Mouse (Mus musculus) hindbrain, postnatal 0 days (tissue): ENCODE results near the gene Cmklr1. TPM values are rescaled to one million over a fixed set of nuclear protein-coding genes. Genes with fewer than 3 reads are reported as not detected.

Experiments used
- ATAC-seq: fragments of 200-750 bp; cut with Nextera tagmentation; 2 replicates; pipeline ENCODE4 v1.8.0; 2017; ENCODE audit warnings: mild to moderate bottlenecking, moderate TSS enrichment, moderate library complexity
- DNase-seq: peaks from one replicate; pipeline ENCODE4 v3.0.0-alpha.2; 2015; ENCODE audit warnings: low spot score
- H3K27ac ChIP-seq: fragments of 300-500 bp; sonication (generic); 2 replicates; pipeline ENCODE4 v1.5.1; 2014; ENCODE audit warnings: mild to moderate bottlenecking
- H3K27me3 ChIP-seq: fragments of 300-500 bp; sonication (generic); 2 replicates; pipeline ENCODE4 v1.6.1; 2014; ENCODE audit warnings: low read length, mixed read lengths; ENCODE audit not compliant: insufficient read depth
- H3K36me3 ChIP-seq: fragments of 300-500 bp; sonication (generic); 2 replicates; pipeline ENCODE4 v1.6.1; 2014; ENCODE audit warnings: low read length, mixed read lengths; ENCODE audit not compliant: insufficient read depth
- H3K4me1 ChIP-seq: fragments of 300-500 bp; sonication (generic); 2 replicates; pipeline ENCODE4 v1.6.1; 2014; ENCODE audit warnings: antibody characterized with exemption, low read length, mixed read lengths; ENCODE audit not compliant: insufficient read depth
- H3K4me2 ChIP-seq: fragments of 300-500 bp; sonication (generic); 2 replicates; pipeline ENCODE4 v1.6.1; 2014; ENCODE audit warnings: low read depth, mild to moderate bottlenecking, low read length, moderate library complexity, mixed read lengths
- H3K4me3 ChIP-seq: fragments of 300-500 bp; sonication (generic); 2 replicates; pipeline ENCODE4 v1.5.1; 2014; ENCODE audit warnings: low read length
- H3K9ac ChIP-seq: fragments of 300-500 bp; sonication (generic); replicated peaks from 2 replicates; pipeline ENCODE4 v1.6.1; 2014; ENCODE audit warnings: mild to moderate bottlenecking, low read length, moderate library complexity, mixed read lengths
- H3K9me3 ChIP-seq: fragments of 300-500 bp; sonication (generic); 2 replicates; pipeline ENCODE4 v1.6.1; 2016; ENCODE audit warnings: low read length, mixed read lengths
- CTCF ChIP-seq: IDR thresholded peaks from 2 replicates; pipeline ENCODE4 v1.5.1; 2016; ENCODE audit warnings: antibody characterized with exemption, control low read depth, low read depth
- WGBS: fragments of 180-500 bp; shearing (Covaris S2); extraction: QIAGEN DNeasy Blood & Tissue Kit; methylation state at CpG from one replicate; pipeline ENCODE4 v1.1.7; 2014; 5-methylcytosine and 5-hydroxymethylcytosine counted together
- polyA plus RNA-seq: library from polyadenylated mRNA; unstranded; fragments of >200 nt; fragmentation: Nextera tagmentation; extraction: Ambion mirVana; gene quantifications from 2 replicates; pipeline ENCODE4 v1.2.1, GENCODE M21; 2015
- total RNA-seq: library from RNA; depleted of rRNA; stranded (reverse); fragments of >200 nt; gene quantifications from 2 replicates; pipeline ENCODE4 v1.2.3, GENCODE M21; 2014

Gene Cmklr1
- total and polyA plus RNA-seq, 2 experiments from 2014 or later: 0.91 to 4.8 TPM

GRCm38 (mm10) chr5:113687514-113687913 is 37.3 kb upstream of the Cmklr1 start:
- 82% methylated on average over 5 of the region's 5 CpGs for WGBS
- Histone ChIP-seq H3K4me2 (no peak overlapping the region), H3K36me3 (no peaks in the 10 kb centered on the region), H3K9me3 (no peaks in the 10 kb centered on the region), H3K27ac (no peak overlapping the region), H3K4me1 (peaks cover 4% of the 10 kb centered on the region; the same call in 1 of the 2 replicates), H3K4me3 (no peak overlapping the region), H3K9ac (no peak overlapping the region), H3K27me3 (no peaks in the 10 kb centered on the region)
- DNase-seq: no peak
- ATAC-seq: no peak
- no peak for TF ChIP-seq CTCF

GRCm38 (mm10) chr5:113685471-113685870 is 35.2 kb upstream of the Cmklr1 start:
- Histone ChIP-seq H3K4me2 (no peak overlapping the region), H3K27me3 (no peaks in the 10 kb centered on the region), H3K9ac (no peak overlapping the region), H3K36me3 (no peaks in the 10 kb centered on the region), H3K27ac (no peak overlapping the region), H3K9me3 (no peaks in the 10 kb centered on the region), H3K4me1 (peaks cover 3% of the 10 kb centered on the region; the same call in 1 of the 2 replicates), H3K4me3 (no peak overlapping the region)
- TF ChIP-seq CTCF: no peak
- DNase-seq (no peak), ATAC-seq (no peak)
- 75% methylated on average over 5 of the region's 5 CpGs for WGBS

- ATAC-seq (no peak), DNase-seq (peak; percentile 25)
- no peaks in the 10 kb centered on the region for H3K27me3 ChIP-seq
- H3K27ac ChIP-seq: no peak overlapping the region
- no peak overlapping the region for H3K9ac ChIP-seq
- no peak overlapping the region for H3K4me3 ChIP-seq
- no peak for TF ChIP-seq CTCF
- WGBS: 52% methylated on average over 5 of the region's 5 CpGs
- H3K9me3 ChIP-seq: no peaks in the 10 kb centered on the region
- no peak overlapping the region for H3K4me2 ChIP-seq
- no peaks in the 10 kb centered on the region; the same call in 1 of the 2 replicates for H3K4me1 ChIP-seq
- H3K36me3 ChIP-seq: no peaks in the 10 kb centered on the region
These were observed 33.0 kb upstream of the Cmklr1 start for GRCm38 (mm10) chr5:113683246-113683645.

GRCm38 (mm10) chr5:113682472-113682871 is 32.2 kb upstream of the Cmklr1 start:
- H3K36me3 ChIP-seq: no peaks in the 10 kb centered on the region
- DNase-seq (no peak), ATAC-seq (no peak)
- no peaks in the 10 kb centered on the region; the same call in 1 of the 2 replicates for H3K4me1 ChIP-seq
- no peak for TF ChIP-seq CTCF
- H3K4me3 ChIP-seq: no peak overlapping the region
- no peaks in the 10 kb centered on the region for H3K27me3 ChIP-seq
- no peak overlapping the region for H3K4me2 ChIP-seq
- no peaks in the 10 kb centered on the region for H3K9me3 ChIP-seq
- no peak overlapping the region for H3K9ac ChIP-seq
- H3K27ac ChIP-seq: no peak overlapping the region
- WGBS: 90% methylated on average over 3 of the region's 3 CpGs

GRCm38 (mm10) chr5:113681219-113681618 is 31.0 kb upstream of the Cmklr1 start:
- no peak for ATAC-seq
- H3K27me3 ChIP-seq: no peaks in the 10 kb centered on the region
- WGBS: 65% methylated on average over 14 of the region's 14 CpGs

GRCm38 (mm10) chr5:113679509-113679908 is 29.3 kb upstream of the Cmklr1 start:
- no peaks in the 10 kb centered on the region for H3K27me3 ChIP-seq
- no peak for ATAC-seq
- H3K4me2 ChIP-seq: no peak overlapping the region
- no peak for DNase-seq
- H3K4me3 ChIP-seq: no peak overlapping the region
- 93% methylated on average over 4 of the region's 4 CpGs for WGBS
- H3K36me3 ChIP-seq: no peaks in the 10 kb centered on the region
- no peak overlapping the region for H3K27ac ChIP-seq
- TF ChIP-seq CTCF: no peak
- H3K9me3 ChIP-seq: no peaks in the 10 kb centered on the region
- H3K9ac ChIP-seq: no peak overlapping the region
- H3K4me1 ChIP-seq: no peaks in the 10 kb centered on the region; the same call in 1 of the 2 replicates

More at GRCm38 (mm10) chr5:113681219-113681618, 31.0 kb upstream of the Cmklr1 start:
- no peak for TF ChIP-seq CTCF
- Histone ChIP-seq H3K36me3 (no peaks in the 10 kb centered on the region), H3K4me2 (no peak overlapping the region), H3K27ac (no peak overlapping the region), H3K4me3 (no peak overlapping the region), H3K4me1 (no peaks in the 10 kb centered on the region; the same call in 1 of the 2 replicates), H3K9ac (no peak overlapping the region), H3K9me3 (no peaks in the 10 kb centered on the region)
- DNase-seq: no peak

- Histone ChIP-seq H3K4me2 (no peak overlapping the region), H3K4me3 (no peak overlapping the region), H3K9me3 (no peaks in the 10 kb centered on the region), H3K4me1 (no peaks in the 10 kb centered on the region; the same call in 1 of the 2 replicates), H3K27ac (no peak overlapping the region), H3K27me3 (no peaks in the 10 kb centered on the region), H3K9ac (no peak overlapping the region), H3K36me3 (no peaks in the 10 kb centered on the region)
- TF ChIP-seq CTCF: no peak
- WGBS: 49% methylated on average over 10 of the region's 10 CpGs
- ATAC-seq: peak; percentile 64; the same call in 1 of the 2 replicates
- DNase-seq: peak; percentile 75
These were observed 28.7 kb upstream of the Cmklr1 start for GRCm38 (mm10) chr5:113678743-113679452.
